Mouse (Mus musculus) erythroid progenitor cell, adult 5-6 weeks (primary cell): ENCODE measurements around the gene Eif3l. TPM values are rescaled to one million over a fixed set of nuclear protein-coding genes. Genes with fewer than 3 reads are reported as not detected.
A peak's percentile ranks its signal among the peaks of the same experiment; 100 is the strongest.

Source experiments
- ATAC-seq: replicated peaks from 2 replicates; pipeline ENCODE4 v1.8.0; 2016; ENCODE audit warnings: moderate number of reproducible peaks, mild to moderate bottlenecking, moderate TSS enrichment, inconsistent platforms; ENCODE audit not compliant: poor library complexity, low FRiP score, severe bottlenecking
- total RNA-seq, 2 experiments: library from RNA; stranded (forward) in 1 of 2; stranded (reverse) in 1 of 2; fragments of 150-400 nt in 1 of 2; fragments of 186-747, 209-891 nt in 1 of 2; gene quantifications; 2 replicates each; pipeline versions ENCODE4 v1.2.3 to v1.2.4; 2015 to 2017; ENCODE audit warnings: low replicate concordance in 2 of 2

Eif3l gene
- total RNA-seq, 2 experiments from 2014 or later: 47.9 to 69.2 TPM

DNA sequence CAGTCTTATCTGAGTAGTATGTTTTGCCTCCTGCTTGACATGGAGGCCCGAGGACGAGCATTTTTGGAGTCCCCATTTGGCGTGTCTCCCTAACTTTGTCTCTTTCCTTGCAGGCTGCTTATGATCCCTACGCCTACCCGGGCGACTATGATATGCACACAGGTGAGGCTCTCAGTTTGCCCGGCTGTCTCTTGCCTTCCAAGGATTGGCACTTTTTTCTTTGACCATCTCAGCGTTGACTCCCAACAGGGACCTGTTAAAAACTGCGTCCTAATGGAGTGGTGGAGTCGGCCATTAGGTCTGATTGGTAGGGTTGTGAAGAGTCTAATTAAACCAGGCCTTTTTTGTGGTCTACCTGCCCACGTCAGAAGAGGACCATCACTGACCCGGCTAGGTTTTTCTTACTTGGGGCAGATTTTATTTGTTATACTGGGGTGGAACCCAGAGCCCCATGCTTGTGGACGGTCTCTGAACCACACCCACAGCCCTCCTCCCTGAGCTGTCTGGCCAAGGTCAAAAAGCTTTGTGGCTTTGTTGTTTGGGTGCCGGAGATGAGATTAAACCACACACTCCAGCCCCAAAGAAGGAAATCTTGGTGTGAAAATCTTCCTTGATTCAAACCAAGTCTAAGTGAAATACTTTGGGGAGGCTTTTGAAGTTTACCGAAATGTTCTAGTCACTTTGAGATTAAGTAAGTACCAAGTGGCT, 833 bp downstream of the Eif3l start:
- 0 out of 2 replicates have a peak, but pooled peaks have one; percentile 33 for ATAC-seq

DNA sequence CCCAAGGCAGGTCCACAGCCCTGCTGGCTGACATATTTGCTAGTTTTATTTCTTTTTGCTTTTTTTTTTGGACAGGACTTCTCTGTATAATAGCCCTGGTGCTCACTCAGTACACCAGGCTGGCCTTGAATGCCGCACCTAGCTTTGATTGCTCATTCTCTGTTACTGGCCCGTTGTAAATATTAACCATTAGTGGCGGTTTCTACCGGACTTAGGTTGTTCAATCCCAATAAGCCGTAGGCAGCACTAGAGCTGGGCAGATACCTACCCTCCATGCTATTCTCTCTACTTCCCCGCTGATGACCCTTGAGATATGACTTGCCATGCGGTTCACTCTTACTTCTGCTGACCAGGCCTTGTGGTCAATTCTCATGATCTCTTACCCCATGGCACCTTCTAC, 4.6 kb downstream of the Eif3l start:
- no peak for ATAC-seq

DNA sequence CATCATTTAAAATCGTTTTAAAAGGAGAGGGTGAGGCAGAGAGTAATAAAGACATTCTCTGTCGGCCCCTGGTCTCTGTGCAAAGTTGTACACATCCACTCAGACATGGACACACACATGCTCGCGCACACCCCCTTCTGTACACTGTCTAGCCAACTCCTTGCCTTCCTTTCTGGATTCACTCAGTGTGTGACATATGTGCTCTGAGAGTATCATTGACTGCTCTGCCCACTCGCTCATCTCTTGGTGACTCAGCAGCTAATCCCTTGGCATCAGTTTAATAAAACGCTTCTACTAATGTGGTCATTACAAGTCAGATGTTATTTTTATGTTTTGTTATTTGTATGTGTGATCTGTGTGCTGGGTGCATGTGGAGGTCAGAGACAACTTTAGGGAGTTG, 17.3 kb downstream of the Eif3l start:
- ATAC-seq: no peak

DNA sequence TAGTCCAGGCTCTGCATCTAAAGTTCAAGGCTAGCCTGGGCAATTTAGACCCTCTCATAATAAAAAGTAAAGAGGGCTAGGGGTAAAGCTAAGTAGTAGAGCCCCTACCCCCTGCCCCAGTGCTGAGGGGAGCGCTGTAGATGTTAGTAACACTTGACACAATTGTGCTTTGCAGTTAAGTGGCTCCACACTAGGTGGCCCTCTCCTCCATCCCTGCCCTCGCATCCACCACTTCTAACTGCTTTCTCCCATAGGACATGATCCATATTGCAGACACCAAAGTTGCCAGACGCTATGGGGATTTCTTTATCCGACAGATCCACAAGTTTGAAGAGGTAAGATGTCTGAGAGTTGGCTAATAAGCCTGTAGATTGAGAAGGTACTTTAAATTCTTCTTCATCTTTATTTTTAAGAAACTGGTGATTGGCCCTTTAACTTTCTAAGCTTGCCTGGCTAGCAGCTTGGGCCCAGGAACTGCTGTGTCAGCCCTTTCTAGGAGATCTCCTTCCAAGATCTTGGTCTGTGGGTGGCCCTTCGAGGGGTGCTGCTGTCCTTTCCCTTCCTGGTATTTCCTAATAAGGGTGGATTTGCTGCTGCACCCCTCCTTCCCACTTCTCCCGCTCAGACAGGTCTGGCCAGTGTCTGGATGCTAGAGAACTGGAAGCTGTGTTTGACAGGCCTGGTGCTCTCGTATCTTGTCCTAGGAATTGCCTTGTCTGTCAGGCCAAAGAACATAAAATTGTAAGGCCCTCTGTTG, 18.3 kb downstream of the Eif3l start:
- no peak for ATAC-seq

DNA sequence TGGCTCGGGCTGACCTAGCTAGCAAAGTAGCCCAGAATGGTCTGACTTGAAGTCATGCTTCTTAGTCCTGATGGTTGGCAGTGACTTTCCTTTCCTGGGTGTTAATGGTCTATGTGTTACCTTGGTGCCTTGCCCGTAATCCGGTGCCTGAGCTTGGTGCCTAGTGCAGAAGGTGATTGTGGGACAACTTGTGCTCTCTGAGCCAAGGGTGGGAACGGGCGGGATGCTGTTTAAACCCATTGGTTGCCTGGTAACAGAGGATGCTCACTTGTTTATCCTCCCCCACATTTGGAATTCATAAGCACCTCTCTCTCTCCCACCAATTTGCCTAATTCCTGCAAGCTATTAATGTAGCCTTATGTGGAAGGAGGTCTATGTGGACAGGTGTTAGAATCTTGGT, 20.5 kb downstream of the Eif3l start:
- no peak for ATAC-seq

DNA sequence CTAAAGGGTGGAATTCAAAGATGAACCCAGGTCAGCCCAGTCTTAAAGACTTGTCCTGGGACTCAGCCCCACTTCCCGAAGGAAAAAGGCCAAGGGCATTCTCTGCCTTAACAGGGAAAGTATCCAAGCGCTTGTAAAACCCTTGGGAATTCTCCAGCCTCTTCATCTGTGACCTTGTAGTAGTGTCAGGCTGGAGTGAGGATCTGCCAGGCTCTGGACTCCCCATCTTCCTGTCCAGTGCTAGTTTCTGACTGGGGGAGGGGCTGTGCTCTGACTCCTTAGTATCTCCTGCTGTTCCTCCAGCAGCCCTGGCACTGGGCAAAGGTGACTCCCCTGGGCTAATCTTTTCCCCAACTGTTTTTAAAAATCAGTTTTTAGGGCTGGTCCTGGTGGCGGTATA, 21.6 kb downstream of the Eif3l start:
- no peak for ATAC-seq

DNA sequence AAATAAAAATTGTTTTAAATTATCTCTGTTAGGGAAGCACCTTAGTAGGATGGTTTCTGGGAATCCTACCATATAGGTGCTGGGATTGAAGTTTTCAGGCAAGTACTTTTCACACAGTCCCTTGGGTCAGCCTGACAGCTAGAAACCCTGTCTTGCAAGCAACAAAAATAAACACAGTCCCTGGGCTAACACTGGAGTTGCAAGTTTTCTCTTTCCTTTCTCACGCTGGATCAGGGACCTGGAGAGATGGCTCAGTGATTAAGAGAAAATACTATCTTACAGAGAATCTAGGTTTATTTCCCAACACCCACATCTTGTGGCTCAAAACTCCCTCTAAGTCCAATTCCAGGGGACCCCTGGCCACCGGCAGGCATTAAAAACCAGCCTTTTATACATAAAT, 22.2 kb downstream of the Eif3l start:
- no peak for ATAC-seq

DNA sequence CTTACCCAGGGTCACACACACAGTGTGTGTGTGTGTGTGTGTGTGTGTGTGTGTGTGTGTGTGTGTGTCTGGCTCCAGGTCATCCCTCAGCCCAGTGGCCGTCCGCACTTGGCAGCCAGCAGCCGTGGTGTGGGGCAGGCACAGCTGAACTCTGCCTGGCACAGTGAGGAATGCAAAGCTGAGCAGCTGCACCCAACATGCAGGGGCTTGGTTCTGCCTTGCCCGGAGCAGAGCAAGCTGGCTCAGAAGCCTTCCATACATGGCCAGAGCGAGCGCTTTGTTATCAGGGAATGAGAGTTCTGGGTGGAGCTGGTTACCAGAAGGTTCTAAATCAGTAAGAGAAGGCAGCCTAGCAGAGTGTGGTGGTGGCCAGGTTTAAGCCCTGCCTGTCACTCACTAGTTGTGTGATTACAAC, 22.6 kb downstream of the Eif3l start:
- no peak for ATAC-seq

DNA sequence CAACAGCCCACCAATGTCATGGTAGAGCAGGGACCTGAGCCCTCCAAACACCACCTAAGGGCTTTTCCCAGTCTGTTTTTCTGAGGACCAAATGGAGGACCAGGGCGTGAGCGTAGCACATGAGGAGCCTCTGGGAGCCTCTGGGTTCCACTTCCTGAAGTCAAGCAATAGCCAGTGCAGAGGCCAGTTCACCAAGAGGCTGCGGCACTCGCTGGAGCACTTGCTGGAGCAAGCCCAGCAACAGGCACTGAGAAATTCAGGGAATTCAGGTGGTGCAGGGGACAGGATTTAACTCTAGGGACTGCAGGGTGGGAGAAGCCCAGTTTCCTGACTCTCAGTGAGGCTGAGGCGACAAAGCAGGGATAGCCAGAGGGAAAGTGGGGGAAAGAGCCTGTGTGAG, 23.2 kb downstream of the Eif3l start:
- no peak for ATAC-seq

DNA sequence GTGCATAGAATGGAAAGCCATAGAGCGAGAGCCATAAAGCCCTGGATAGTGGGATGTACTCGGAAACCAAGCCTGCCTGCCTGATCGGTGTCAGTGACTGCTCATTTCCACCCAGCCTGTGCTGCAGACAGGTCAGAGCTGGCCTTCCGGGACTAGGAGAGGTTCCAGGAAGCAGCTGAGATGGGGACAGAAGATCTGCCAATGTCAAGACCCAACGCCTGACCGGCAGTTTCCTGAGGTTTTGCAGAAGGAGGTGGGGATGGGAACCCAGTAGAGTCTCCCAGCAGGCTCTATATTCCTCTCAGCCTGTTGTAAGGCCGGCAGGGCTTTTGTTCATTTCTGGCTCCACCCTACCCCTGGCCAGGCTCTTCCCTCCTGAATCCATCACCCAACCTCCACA, 23.9 kb downstream of the Eif3l start:
- no peak for ATAC-seq

DNA sequence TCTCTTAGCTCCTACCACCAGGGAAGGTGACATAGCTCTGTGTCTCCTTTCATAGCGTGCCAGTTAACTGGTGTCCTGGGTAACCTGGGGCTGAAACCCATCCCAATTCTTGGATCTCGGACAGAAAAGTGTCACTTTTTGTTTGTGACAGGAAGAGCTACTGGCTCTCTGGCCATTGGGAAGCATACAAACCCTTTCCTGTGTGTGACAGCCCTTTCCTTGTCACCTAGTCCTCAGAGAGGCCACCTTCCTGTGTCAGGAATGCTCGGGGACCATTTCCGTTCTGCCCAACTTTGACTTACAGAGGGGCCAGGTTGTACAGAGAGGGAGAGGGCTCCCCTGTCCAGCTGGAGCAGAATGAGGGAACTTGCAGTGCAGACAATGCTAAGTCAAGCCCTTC, 24.5 kb downstream of the Eif3l start:
- no peak for ATAC-seq

DNA sequence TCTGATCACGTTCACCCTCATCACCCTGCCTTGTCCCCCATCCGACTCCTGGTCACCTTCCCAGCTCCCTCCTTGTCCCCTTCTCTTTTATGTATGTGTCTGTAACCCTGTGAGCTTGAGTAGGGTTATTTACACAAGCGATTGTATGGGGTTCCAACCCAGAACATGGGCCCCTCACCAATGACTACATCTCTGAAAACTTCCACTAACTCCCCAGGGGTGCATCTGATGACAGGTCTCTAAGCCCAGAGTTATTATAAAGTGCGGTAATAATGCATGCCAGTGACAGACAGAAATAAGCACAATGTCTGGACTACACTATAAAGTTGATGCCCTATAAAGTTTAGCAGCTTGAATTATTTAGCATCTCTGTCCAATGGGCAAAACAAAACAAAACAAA, 25.4 kb downstream of the Eif3l start:
- no peak for ATAC-seq

DNA sequence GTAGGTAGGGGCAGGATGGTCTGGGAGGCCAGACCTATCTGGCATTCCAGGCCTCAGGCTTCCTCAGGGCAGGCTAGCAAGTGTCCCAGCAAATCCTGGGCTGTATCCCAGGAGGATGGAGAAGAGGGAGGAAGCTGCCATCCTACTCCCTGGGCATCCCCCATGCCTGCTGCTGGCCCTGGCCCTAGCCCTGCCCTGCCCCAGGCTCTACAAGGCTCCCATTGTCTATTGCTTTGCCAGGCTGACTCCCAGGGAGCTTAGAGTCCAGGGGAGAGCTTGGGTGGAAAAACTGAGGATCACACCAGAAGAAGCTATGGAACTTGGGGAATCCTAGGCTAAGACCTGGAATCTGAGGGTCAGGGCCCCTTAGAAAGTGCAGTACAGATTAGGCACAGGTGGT, 26.6 kb downstream of the Eif3l start:
- ATAC-seq: no peak

DNA sequence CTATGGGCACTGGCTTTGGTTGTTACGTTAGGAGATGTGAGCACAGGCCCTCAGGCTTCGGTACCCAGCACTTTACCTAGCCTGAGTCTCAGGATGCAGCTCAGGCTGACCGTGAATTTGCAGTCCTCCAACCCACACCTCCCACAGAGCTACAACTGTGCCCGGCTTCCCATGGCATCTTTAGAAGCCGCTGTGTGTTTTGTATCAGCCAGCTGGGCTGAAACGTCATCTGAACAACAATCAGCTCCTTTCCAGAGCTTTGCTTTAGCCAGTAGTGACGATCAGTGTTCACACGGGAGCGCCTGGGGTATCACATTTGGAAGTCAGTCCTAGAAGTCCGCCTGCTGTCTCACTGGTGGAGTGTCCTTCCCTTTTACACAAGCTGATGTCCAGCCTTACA, 28.3 kb downstream of the Eif3l start:
- ATAC-seq: no peak

DNA sequence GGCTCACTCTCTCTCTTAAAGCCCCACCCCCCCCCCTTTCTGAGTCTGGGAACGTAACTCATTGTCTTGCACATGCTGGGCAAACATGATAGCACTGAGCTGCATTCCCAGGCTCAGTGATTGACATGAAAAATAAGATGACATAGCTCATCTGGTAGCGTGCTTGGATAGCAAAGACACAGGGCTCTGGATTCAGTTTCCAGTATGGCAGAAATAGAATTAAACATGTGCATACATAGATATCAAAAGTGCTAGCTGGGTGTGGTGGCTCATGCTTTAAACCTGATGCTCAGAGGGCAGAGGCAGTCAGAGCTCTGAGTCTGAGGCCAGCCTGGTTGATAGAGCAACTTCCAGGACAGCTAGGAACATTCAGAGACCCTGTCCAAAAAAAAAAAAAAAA, 30.8 kb downstream of the Eif3l start:
- no peak for ATAC-seq

DNA sequence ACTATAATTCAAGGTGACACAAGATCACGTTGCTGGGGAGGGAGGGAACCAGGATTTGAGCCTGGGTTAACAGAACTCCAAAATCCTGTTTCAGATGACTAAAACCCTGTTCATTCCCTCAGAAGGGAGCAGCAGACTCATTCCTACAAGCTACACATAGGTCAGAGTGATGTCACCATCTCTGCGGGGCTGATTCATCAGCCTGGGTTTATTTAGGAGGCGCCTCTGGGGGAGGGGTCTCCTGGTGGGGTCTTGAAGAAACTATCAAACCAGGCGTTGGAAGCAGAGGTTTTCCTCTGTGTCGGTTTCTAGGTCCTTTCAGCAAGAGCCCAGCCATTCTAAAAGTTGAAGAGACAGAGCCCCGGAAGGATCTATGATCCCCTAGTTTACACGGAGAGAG, 33.0 kb downstream of the Eif3l start:
- no peak for ATAC-seq

DNA sequence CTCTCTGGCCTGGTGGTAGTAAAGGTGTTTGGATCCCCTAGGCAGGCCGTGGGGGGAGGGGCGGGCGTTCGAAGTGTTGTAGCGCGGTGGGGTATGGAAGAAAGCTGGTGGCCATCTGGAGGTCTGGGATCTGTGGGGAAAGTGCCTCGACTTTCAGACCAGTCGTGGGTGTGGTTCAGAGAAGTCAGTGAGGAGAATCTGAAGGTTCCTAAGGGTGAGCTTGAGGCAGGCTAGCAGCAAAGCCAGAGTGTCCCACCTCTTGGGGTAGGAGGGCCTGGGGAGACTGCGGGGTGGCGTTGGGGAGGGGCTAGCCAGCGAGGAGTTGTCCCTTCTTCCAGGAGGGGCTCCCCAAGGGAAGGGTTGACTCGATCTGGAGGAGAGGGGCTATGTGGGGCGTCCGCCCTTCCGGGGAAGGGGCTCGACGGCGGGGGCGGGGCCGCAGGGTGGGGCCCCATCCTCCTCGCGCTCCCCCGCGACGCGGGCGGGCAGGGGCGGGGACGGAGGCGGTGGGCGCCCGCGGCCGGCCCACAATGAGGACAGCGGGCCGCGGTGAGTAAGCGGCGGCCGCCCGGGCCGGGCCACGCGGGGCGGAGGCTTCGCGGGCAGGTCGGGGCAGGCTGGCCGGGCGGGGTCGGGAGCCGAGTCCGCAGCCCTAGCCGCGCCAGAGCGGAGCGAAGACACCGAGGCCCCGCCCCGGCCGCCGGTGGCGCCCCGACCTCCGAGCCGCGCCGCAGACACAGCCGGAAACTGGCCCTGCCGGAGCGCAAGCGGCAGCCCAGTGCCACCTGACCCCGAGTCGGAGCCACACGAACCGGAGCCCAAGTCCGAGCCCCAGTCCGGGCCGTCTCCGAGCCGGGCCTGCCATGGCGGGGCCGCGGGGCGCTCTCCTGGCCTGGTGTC, 33.7 kb downstream of the Eif3l start, which contains the start of gene Micall1:
Micall1 (plus strand) TSS at position 478 of the 900 bp plus-strand sequence.
- 0 out of 2 replicates have a peak, but pooled peaks have one; percentile 52 for ATAC-seq

DNA sequence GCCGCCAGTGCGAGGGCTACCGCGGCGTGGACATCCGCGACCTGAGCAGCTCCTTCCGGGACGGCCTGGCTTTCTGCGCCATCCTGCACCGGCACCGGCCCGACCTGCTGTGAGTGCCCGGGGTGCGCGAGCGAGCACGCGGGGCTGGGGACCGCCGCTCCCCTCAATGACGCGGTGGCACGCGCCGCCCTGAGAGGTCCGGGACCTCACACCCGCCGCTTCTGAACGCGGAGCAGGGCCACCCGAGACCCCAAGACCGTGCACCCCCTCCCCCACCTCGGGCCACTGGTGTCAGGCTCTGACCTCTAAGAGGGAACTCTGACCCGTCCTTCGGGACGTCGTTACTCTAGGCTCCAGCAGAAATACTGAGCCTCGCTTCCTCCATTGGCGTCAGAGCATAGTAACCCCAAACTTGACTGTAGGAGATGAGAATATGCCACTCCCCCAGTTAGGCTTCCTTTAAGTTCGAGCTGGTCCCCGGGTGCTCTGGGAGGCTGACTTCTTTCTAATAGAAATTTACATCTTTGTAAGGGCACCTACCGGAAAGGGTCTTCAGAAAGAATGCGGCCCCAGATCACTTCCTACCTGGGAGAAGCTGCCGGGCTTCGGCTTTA, 34.4 kb downstream of the Eif3l start:
- no peak for ATAC-seq

DNA sequence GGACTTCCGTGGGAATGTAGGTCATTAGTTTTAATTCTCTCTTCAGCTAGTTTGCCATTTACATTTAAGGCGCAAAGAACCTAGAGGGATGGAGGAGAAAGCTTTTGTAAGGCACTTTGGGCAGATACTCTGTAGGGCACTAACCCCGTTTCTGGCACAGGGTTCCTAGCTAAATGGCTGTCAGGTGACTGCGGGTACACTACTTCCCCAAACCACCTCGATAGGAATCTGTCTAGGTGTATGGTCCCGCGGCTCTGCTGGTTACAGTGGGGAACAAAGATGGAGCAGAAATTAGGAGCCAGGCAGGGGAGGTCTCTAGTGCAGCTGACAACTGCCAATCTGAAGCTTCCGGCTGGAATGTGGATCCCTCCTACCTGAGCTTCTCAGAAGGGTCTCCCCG, 35.1 kb downstream of the Eif3l start:
- ATAC-seq: no peak

DNA sequence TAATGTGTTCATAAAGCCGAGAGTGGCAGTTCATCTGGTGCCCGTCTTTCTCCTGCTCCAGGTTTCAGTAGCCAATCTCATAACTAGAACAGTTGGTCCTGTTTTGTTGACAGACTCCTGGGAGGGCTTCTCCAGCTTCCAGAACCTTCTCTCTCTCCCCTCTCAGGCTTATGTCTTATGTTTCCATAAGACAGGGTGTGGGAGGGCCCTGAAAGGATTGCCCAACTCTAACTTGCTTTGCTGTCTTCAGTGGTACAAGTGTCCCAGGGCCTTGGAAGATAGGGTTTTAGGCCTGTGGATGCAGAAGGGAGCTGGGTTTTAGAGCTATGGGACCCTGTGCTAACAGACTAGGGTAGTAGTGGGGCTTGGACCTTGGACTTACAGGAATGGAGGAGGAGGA, 35.5 kb downstream of the Eif3l start:
- ATAC-seq: no peak
